Mouse (Mus musculus): Measurements from ENCODE around the gene Cbln4.

The Cbln4 gene

DNA sequence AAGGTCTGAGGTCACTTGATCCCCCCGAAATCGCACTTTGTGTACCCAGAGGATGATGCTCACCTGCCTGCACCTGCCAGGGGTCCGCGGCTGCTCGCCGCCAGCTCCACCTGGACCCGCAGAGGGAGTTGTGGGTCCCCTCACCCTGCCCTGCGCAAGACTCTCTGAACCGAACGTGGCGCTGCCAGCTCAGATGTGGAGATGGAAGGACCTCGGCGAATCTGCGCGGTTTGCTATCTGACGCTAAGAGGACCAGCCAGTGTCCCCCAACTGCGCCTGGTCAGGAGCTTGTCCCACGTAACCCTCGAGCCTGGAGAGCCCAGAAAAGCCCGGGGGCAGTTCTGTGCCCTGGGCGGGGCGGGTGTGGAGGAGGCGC is at the start of gene Cbln4:
Gene Cbln4 (minus strand): TSS at position 232 of the 376 bp plus-strand sequence.
- no peak for DNase-seq

DNA sequence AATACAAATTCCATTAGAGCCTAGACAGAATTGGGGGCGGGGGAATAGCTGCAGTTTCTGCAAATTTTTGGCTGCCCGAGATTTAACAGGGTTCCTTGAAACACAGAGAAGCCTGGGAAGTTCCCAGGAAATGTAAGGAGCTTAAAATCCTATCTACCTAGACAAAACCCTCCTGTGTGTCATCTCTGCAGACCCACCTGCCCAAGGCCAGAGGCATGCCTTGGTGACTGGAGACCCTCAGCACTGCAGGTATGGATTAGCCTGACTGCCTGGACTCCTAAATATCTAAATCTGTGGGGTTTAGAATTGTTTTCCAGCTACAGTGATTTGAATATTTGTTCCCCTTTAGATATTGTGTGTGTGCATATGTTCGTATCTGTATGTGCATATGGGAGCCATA is 35.3 kb upstream of the Cbln4 start:
- DNase-seq: no peak

DNA sequence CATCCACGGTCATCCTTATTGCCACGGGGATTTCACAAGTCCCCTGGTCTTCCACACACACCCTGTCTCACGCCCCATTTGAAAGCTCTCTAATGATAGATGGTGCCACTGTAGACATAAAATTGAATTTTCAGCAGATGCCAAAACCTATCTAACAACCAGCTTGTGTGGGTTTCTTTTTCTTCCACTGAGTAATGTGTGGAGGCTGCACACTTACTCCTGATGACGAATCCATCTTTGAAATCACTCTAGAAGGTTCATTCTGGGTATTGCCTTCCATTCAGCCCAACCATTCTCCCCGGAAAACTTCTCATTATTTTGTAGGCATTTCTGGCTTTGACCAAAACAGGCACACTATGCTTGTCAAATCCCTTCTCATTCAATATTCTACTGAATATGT is 33.0 kb upstream of the Cbln4 start:
- no peak for DNase-seq

GRCm38 (mm10) chr2:172062876-172063275 is 19.6 kb upstream of the Cbln4 start:
- no peak for DNase-seq

DNA sequence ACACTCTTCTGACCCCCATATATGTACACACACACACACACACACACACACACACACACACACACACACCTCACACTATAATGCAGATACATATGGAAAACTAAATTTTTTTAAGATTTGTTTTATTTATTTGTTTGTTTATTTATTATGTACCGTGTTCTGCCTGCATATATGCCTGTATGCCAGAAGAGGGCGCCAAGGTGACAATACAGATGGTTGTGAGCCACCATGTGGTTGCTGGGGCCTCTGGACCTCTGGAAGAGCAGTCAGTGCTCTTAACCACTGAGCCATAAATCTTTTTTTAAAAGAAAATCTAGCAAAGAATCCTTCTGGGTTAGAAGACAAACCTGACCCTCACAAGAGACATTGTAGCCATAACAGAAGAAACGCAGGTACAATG is 16.5 kb upstream of the Cbln4 start:
- DNase-seq: no peak

DNA sequence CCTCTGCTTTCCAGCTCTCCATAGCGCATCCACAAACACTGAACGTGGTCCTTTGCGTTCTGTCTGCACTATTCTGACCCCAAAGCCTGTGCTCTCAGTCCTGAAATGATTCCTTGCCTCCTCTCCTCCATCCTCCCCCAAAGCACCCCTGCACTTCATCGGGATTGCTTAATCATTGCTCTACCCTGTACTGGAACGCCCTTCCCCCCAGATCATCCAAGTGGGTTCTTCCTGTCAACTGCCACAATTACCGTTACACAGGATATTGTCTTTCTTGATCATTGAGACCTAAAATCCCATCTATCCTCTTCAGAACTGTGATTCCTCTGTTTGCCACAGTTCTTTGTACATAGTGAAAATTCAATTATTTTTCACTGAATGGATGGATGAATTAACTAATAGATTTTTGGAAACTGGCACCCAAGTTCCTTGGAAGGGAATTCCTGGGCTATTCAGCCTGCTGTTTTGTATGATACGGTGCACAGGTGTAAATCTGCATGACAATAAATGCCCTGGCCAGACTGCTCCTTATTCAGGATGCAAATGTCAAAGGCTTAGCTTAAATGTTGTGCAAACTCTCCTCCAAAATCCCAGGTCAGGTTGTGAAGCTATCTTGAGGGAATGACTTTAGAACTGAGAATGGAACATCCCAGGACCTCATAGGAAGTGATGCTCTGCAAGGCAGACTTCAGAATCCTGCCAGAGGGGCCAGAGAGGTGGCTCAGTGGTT is 15.8 kb upstream of the Cbln4 start:
- DNase-seq: no peak

GRCm38 (mm10) chr2:172046002-172046401 is 2.7 kb upstream of the Cbln4 start:
- DNase-seq: no peak

DNA sequence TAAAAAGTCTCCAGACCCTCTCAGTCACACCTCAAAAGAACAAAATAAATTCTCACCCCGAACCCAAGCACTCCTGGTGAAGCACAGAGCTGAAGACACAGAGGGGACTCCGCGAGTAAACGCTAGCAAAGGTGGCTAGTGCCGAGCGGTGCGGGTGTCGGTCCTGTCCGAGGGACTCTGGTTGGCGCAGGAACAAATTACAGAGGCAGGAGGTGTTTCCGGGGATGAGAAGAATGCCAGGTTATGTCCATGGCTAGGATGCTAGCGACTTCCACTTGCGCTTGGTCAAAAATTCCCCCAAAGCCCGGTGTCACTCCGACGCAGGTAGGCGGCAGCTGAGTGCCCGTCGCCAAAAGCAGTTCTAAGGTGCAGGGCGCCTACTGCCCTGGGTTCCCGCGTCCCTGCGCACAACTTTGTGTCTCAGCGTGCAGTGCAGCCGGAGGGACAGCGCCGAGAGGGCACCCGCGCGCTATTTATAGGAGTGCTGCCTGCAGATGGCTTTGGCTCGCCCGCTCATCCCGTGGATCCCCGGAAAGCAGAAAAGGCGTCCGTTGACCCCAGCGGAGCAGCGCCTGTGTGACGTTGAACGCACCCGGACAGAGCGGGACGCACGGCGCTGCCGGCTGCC is 545 bp downstream of the Cbln4 start:
- DNase-seq: no peak

GRCm38 (mm10) chr2:172042125-172042524 is 1.1 kb downstream of the Cbln4 start:
- DNase-seq: peak; percentile 46

DNA sequence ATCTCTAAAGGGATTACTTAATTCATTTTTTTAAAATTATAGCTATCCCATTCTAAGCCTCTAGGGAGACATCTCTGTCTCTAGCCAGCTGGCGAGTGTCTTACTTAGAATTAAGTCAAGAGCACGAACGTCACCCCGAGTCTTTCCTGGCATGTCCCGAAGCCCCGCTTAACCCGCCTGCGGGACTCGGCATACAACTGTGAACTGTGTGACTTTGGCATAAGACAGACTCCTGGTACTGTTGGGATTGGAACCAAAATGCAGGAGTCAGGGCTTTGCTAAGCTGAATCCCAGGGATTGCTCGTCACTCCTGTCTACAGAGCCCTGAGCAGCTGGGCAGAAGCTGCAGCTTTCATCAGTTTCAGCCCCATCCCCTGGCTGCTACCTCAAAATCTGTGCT is 2.4 kb downstream of the Cbln4 start:
- no peak for DNase-seq

- no peak for DNase-seq
These were observed 3.7 kb downstream of the Cbln4 start for GRCm38 (mm10) chr2:172039601-172040000.

DNA sequence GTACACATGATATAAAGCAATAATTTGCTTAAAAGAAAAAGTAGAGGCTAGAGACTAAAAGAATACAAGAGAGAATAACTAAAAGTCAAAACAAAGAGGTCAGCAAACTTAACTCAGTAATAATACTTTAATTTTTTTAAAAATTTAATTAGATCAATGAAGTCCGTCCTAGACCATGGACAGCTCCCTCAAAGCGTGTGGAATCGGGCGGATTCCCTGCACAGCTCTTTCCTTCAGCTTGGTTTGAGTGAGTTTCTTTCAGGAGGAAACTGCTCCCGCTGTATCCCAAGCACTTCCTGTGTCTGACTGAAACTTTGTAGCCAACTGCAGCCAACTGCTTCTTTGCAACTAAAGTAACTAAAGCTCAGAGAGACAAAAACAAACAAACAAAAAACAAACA is 9.0 kb downstream of the Cbln4 start:
- no peak for DNase-seq

DNA sequence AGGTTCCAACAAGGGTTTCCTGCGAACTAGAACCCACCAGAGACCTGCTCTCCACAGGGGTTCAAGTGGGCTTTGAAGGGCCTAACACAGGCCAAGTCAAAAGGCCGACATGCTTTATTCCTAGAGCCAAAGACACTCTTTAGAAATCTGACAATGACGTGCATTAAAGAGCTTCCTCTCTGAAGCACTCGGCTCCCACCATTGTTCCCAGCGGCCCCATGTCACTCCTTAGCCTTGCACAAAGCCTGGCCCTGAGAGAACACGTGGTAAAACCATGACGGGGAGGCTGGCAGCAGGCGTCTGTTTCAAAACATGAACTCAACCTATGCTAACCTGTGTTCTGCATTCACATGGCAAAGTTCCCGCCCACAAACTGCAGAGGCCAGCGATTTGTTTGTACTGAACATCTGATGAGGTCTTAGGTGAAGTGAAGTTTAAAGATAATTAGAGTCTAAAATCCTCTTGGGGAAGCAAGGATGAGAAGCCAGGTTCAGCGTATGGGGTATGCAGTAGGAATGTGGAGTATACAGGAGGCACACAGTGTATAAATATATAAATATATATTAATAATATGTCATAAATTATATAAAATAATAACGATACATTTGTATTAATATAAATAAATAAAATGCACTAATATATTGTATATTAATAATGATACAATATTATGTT is 17.7 kb downstream of the Cbln4 start:
- no peak for DNase-seq

GRCm38 (mm10) chr2:172006726-172007125 is 36.5 kb downstream of the Cbln4 start:
- no peak for DNase-seq

- DNase-seq: no peak
These were observed 37.3 kb downstream of the Cbln4 start for GRCm38 (mm10) chr2:172005970-172006369.

- DNase-seq: no peak
These were observed 39.0 kb downstream of the Cbln4 start for GRCm38 (mm10) chr2:172004029-172004984.

DNA sequence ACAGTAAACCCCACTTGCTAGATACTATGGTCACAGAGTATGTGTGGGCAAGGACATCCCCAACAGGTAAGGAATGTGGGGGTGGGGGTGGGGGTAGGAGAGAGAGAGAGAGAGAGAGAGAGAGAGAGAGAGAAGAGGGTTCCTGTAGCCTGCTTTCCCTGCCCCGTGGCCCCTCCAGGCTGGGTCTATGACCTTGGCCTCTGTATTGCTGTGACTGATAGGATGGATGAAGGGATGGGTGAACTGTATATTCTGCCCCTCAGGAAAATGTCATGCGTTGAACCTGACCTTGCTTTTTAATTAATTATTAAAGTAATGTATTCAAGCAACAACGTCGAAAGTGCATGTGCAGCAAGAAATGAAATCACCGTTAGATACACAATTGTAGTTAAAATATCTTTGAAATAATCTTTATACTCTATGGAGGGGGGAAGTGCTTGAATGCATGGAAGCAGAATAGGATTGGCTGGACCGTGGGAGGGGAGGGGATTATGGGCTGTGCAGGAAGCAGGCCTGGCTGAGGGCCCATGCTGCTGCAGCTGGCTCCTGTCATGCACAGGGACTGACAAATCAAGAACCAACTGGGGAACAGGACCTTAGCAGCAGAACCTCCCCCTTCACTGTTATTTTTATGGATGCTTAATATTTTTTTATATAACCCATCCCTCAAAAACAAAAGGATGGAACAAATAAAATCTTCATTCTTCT is 46.1 kb downstream of the Cbln4 start:
- DNase-seq: no peak

GRCm38 (mm10) chr2:171994861-171995260 is 48.4 kb downstream of the Cbln4 start:
- no peak for DNase-seq

GRCm38 (mm10) chr2:171994240-171994639 is 49.0 kb downstream of the Cbln4 start:
- DNase-seq: no peak

DNA sequence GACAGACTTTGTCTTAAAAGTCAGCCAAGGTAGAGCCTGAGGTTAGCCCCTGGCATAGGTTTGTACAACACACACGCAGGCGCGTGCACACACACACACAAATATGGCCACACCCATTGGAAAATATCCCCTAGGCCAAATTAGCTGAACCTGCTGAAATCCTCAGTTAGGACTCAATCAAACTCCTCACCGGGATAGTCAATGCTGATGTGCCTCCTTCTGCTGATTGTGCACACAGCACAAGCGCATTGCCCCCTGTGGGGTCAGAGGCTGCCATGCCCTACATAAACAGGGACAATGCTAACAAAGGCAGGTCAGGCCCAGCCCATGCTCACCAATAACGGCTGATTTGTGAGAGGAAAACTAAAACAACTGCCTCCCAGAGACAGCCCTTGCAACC is 56.6 kb downstream of the Cbln4 start:
- DNase-seq: no peak

All from thymus, postnatal 4 days (tissue).